Mouse (Mus musculus): ENCODE results near the gene Cavin3. TPM values are rescaled to one million over a fixed set of nuclear protein-coding genes. Genes with fewer than 3 reads are reported as not detected.

Cavin3 gene
- total RNA-seq, 2 experiments from 2014 or later, result 10.1 to 13.2 TPM

Other genes starting within 250 kb of the Cavin3 start
- not detected for gene Olfr688, start 194.2 kb downstream of the Cavin3 start, total RNA-seq (2021)
- not detected for gene Olfr689, start 171.1 kb downstream of the Cavin3 start, total RNA-seq (2021)
- not detected for gene Olfr690, start 148.2 kb downstream of the Cavin3 start, total RNA-seq (2021)
- not detected for gene Olfr691, start 140.0 kb downstream of the Cavin3 start, total RNA-seq (2021)
- gene Olfr692, start 114.1 kb downstream of the Cavin3 start, total RNA-seq (2021), result not detected
- gene Gm5901, start 107.3 kb downstream of the Cavin3 start, total RNA-seq (2021), result not detected
- 10 to 100 TPM; 11.0 to 12.2 TPM for gene Fam160a2, start 82.2 kb downstream of the Cavin3 start, total RNA-seq (2021)
- not detected for gene Cnga4, start 77.7 kb downstream of the Cavin3 start, total RNA-seq (2021)
- gene Cckbr, start 56.6 kb downstream of the Cavin3 start, total RNA-seq (2021), result not detected
- 10 to 100 TPM; 50.9 to 51.5 TPM for gene Smpd1, start 72.1 kb upstream of the Cavin3 start, total RNA-seq (2021)
- gene Apbb1, start 99.4 kb upstream of the Cavin3 start, total RNA-seq (2021), result 1 to 10 TPM; 5.3 to 8.6 TPM
- gene Hpx, start 117.8 kb upstream of the Cavin3 start, total RNA-seq (2021), result under 1 TPM in 1 of 2 experiments, not detected in 1; 0.36 TPM
- 10 to 100 TPM; 13.9 to 15.1 TPM for gene Trim3, start 151.3 kb upstream of the Cavin3 start, total RNA-seq (2021)
- gene Timm10b, start 157.8 kb upstream of the Cavin3 start, total RNA-seq (2021), result 10 to 100 TPM; 53.7 to 55.9 TPM
- 1 to 10 TPM; 5.7 to 8.0 TPM for gene Arfip2, start 158.1 kb upstream of the Cavin3 start, total RNA-seq (2021)
- 1 to 10 TPM; 1.8 to 2.2 TPM for gene Gm45799, start 158.3 kb upstream of the Cavin3 start, total RNA-seq (2021)
- under 1 TPM; 0.43 to 0.62 TPM for gene Dnhd1, start 168.5 kb upstream of the Cavin3 start, total RNA-seq (2021)